Mouse (Mus musculus) myocyte (in vitro differentiated cells): ENCODE measurements around the gene Wls. TPM values are rescaled to one million over a fixed set of nuclear protein-coding genes. Genes with fewer than 3 reads are reported as not detected.

Source experiments
- H3K27me3 ChIP-seq: one replicate; pipeline ENCODE4 v1.6.1; 2011; ENCODE audit not compliant: control insufficient read depth, insufficient read depth, insufficient read length
- H3K36me3 ChIP-seq: one replicate; pipeline ENCODE4 v1.6.1; 2011; ENCODE audit not compliant: control insufficient read depth, insufficient read depth
- H3K4me2 ChIP-seq: one replicate; pipeline ENCODE4 v1.6.1; 2011; ENCODE audit warnings: low read depth, control low read depth
- H3K4me3 ChIP-seq: one replicate; pipeline ENCODE4 v1.5.1; 2011; ENCODE audit warnings: mild to moderate bottlenecking, control low read depth, moderate library complexity
- H3K79me2 ChIP-seq: one replicate; pipeline ENCODE4 v1.6.1; 2011; ENCODE audit not compliant: control insufficient read depth, insufficient read depth
- H3ac ChIP-seq: one replicate; pipeline ENCODE4 v1.6.1; 2011; ENCODE audit not compliant: control insufficient read depth, insufficient read length
- CEBPB ChIP-seq: IDR thresholded peaks from 2 replicates; pipeline ENCODE4 v1.6.1; 2011; ENCODE audit warnings: mild to moderate bottlenecking, moderate library complexity; ENCODE audit not compliant: poor library complexity, insufficient read depth, severe bottlenecking
- E2F4 ChIP-seq: IDR thresholded peaks from one replicate; pipeline ENCODE4 v1.6.1; 2011; ENCODE audit warnings: mild to moderate bottlenecking, control low read depth, moderate library complexity; ENCODE audit not compliant: insufficient read depth
- MAX ChIP-seq: IDR thresholded peaks from one replicate; pipeline ENCODE4 v1.6.1; 2011; ENCODE audit warnings: low read depth, mild to moderate bottlenecking, control low read depth
- MYOD1 ChIP-seq, 3 experiments: IDR thresholded peaks; one replicate each; pipeline ENCODE4 v1.6.1; 2011; ENCODE audit warnings: control low read depth in 2 of 3, low read depth in 2 of 3, mild to moderate bottlenecking in 2 of 3, moderate library complexity in 1 of 3; ENCODE audit not compliant: insufficient read length in 2 of 3, control insufficient read depth in 1 of 3
- MYOG ChIP-seq, 3 experiments: IDR thresholded peaks; one replicate each; pipeline ENCODE4 v1.6.1; 2011; ENCODE audit warnings: control low read depth in 2 of 3, low read depth in 2 of 3, mild to moderate bottlenecking in 2 of 3; ENCODE audit not compliant: insufficient read length in 2 of 3, control insufficient read depth in 1 of 3, insufficient read depth in 1 of 3
- POLR2A ChIP-seq: IDR thresholded peaks from one replicate; pipeline ENCODE4 v1.6.1; 2011; ENCODE audit warnings: low read depth, mild to moderate bottlenecking, control low read depth, moderate library complexity; ENCODE audit not compliant: insufficient read length
- POLR2AphosphoS2 ChIP-seq: IDR thresholded peaks from one replicate; pipeline ENCODE4 v1.6.1; 2011; ENCODE audit warnings: low read depth, control low read depth; ENCODE audit not compliant: insufficient read length
- REST ChIP-seq: IDR thresholded peaks from one replicate; pipeline ENCODE4 v1.6.1; 2011; ENCODE audit warnings: mild to moderate bottlenecking, control low read depth, moderate library complexity; ENCODE audit not compliant: insufficient read depth, insufficient read length
- SRF ChIP-seq: IDR thresholded peaks from one replicate; pipeline ENCODE4 v1.6.1; 2011; ENCODE audit warnings: low read depth; ENCODE audit not compliant: control insufficient read depth, insufficient read length
- TCF12 ChIP-seq: IDR thresholded peaks from one replicate; pipeline ENCODE4 v1.6.1; 2011; ENCODE audit warnings: mild to moderate bottlenecking, control low read depth; ENCODE audit not compliant: poor library complexity, insufficient read depth, severe bottlenecking
- TCF3 ChIP-seq: IDR thresholded peaks from one replicate; pipeline ENCODE4 v1.6.1; 2011; ENCODE audit warnings: low read depth, control low read depth; ENCODE audit not compliant: insufficient read length
- USF1 ChIP-seq: IDR thresholded peaks from one replicate; pipeline ENCODE4 v1.6.1; 2011; ENCODE audit warnings: low read depth, mild to moderate bottlenecking, control low read depth, moderate library complexity
- polyA plus RNA-seq: library from polyadenylated mRNA; unstranded; fragments of >200 nt; fragmentation: generic; extraction: Trizol; gene quantifications from one replicate; pipeline ENCODE4 v1.2.1, GENCODE M21; 2012; ENCODE audit warnings: missing spikeins

Gene Wls
- polyA plus RNA-seq, 1 experiment, result 187 TPM

DNA sequence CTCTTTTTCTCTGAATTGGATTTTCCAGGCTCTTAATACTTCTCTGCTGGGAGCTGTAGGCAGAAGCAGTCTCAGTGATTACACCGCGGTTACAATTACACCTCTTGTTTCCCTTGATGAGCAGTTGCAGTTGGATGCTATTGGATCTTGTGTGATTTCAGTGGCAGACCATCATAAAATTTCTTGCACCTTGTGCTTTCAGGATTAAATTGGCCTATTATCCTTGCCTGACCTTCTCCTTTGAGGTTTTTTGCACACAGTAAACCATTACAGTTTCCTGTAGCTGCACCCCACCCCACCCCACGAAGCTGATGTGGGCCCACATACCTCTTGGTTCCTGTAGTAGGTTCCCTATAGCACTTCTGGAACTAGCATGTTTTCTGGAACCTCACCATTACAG, 2.0 kb downstream of the Wls start:
- Histone ChIP-seq H3K79me2 (peaks cover 76% of the 10 kb centered on the region), H3K36me3 (no peaks in the 10 kb centered on the region), H3K27me3 (no peaks in the 10 kb centered on the region), H3ac (peak overlapping the region; percentile 51), H3K4me2 (peak overlapping the region; percentile 74), H3K4me3 (peak overlapping the region; percentile 96)
- TF ChIP-seq SRF (no peak), MYOG (IDR thresholded peaks at IDR 0.05; ENCODE audit: control insufficient read depth in 1 of 3, insufficient read depth in 1 of 3, insufficient read length in 2 of 3, low read depth in 2 of 3) (no peak), POLR2A (peak; percentile 8), REST (no peak), TCF3 (no peak), TCF12 (no peak), POLR2AphosphoS2 (no peak), CEBPB (no peak)

- Histone ChIP-seq H3K4me2 (peak overlapping the region; percentile 74), H3ac (no peak overlapping the region), H3K4me3 (peak overlapping the region; percentile 96), H3K36me3 (no peaks in the 10 kb centered on the region), H3K27me3 (no peaks in the 10 kb centered on the region), H3K79me2 (peaks cover 91% of the 10 kb centered on the region)
- TF ChIP-seq USF1 (peak; percentile 66), MYOG (IDR thresholded peaks at IDR 0.05; ENCODE audit: control insufficient read depth in 1 of 3, insufficient read depth in 1 of 3, insufficient read length in 2 of 3, low read depth in 2 of 3) (no peak)
Measured at GRCm38 (mm10) chr3:159843135-159843534, 3.7 kb downstream of the Wls start.

DNA sequence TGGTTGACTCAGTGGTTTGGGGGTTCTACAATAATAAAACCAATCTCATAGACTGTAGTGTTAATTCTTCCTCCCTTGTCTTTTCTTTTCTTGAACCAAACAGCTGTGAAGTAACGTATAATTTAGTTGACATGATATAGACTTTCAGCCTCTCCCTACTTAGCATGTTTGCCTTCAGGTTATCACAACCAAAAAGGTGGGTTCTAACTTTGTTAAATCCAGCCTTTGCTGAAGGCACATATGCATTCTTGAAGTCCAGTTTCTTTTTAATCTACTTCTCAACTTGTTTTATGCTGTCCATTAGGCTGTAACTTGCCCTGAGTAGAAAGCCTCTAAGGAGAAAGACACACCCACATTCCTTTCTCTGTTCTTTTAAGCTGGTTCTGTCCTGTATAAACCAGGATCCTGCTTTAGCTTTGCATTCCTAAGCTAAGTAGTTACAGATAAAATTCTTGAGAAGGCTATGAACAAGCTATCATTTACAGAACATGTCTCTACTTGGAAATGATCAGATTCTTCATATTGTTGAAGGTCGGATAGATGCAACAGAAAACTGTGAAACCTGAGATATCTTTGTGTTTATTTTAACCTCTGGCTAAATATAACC, 8.0 kb downstream of the Wls start:
- peak overlapping the region; percentile 59 for H3K4me2 ChIP-seq
- H3K79me2 ChIP-seq, result peaks cover 99% of the 10 kb centered on the region
- no peak overlapping the region for H3ac ChIP-seq
- no peaks in the 10 kb centered on the region for H3K36me3 ChIP-seq
- no peak overlapping the region for H3K4me3 ChIP-seq
- TF ChIP-seq POLR2AphosphoS2 (no peak), USF1 (no peak), CEBPB (no peak), SRF (no peak), POLR2A (no peak)
- no peaks in the 10 kb centered on the region for H3K27me3 ChIP-seq

DNA sequence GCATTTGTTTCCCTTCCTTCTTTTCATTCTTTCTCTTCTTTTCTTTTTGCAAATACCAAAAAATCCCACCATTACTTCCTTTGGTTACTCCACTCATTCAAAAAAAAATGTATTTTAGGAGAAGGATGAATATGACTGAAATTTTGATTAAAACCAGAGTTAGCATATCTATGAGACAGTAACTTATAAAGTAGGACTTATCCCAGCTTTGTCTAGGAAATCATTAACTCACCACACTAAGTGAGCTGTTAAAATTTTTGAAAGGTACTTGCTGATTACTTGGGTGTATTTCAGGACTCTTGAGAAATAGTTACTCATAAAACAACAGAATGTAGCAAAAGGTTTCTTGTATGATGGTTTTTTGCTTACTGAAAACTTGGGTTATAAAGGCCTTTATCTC, 8.7 kb downstream of the Wls start:
- peak overlapping the region; percentile 59 for H3K4me2 ChIP-seq

DNA sequence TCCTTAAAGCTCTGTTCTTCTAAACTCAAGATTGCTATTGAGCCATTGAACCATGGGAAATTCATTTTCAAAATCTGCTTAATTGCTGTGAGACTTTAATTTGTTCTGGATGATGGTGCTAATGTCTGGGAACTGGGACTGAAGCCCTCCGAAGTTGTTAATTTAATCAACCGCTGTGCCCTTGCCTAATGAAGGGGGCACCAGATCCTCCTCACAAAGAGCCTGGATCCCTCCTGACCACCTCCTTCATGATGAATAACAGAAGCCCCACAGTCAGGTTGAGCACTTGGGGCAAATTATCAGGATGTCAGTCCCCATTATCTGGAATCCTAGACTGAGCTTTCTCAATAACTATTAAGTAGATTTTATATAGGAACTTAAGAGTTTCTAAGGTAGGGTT, 12.0 kb downstream of the Wls start:
- no peaks in the 10 kb centered on the region for H3K27me3 ChIP-seq
- no peak overlapping the region for H3K4me2 ChIP-seq
- peaks cover 99% of the 10 kb centered on the region for H3K79me2 ChIP-seq
- TF ChIP-seq TCF12, result no peak
- TF ChIP-seq POLR2AphosphoS2, result no peak
- no peak for TF ChIP-seq E2F4
- no peak for TF ChIP-seq MYOD1 (IDR thresholded peaks at IDR 0.05; ENCODE audit: control insufficient read depth in 1 of 3, insufficient read length in 2 of 3, low read depth in 2 of 3)
- no peak for TF ChIP-seq CEBPB
- TF ChIP-seq MAX, result no peak
- no peak for TF ChIP-seq SRF
- TF ChIP-seq USF1, result no peak
- no peak for TF ChIP-seq POLR2A
- no peak for TF ChIP-seq MYOG (IDR thresholded peaks at IDR 0.05; ENCODE audit: control insufficient read depth in 1 of 3, insufficient read depth in 1 of 3, insufficient read length in 2 of 3, low read depth in 2 of 3)
- no peak for TF ChIP-seq TCF3
- TF ChIP-seq REST, result no peak
- peaks cover 11% of the 10 kb centered on the region for H3K36me3 ChIP-seq
- H3ac ChIP-seq, result no peak overlapping the region
- no peak overlapping the region for H3K4me3 ChIP-seq

More for the DNA sequence above, 8.7 kb downstream of the Wls start:
- H3K27me3 ChIP-seq, result no peaks in the 10 kb centered on the region
- H3K79me2 ChIP-seq, result peaks cover 99% of the 10 kb centered on the region
- no peak overlapping the region for H3ac ChIP-seq
- no peak overlapping the region for H3K4me3 ChIP-seq
- TF ChIP-seq TCF3, result no peak
- TF ChIP-seq E2F4, result no peak
- no peak for TF ChIP-seq MYOG (IDR thresholded peaks at IDR 0.05; ENCODE audit: control insufficient read depth in 1 of 3, insufficient read depth in 1 of 3, insufficient read length in 2 of 3, low read depth in 2 of 3)
- TF ChIP-seq POLR2A, result no peak
- TF ChIP-seq CEBPB, result no peak
- no peak for TF ChIP-seq MYOD1 (IDR thresholded peaks at IDR 0.05; ENCODE audit: control insufficient read depth in 1 of 3, insufficient read length in 2 of 3, low read depth in 2 of 3)
- TF ChIP-seq MAX, result no peak
- no peak for TF ChIP-seq USF1
- TF ChIP-seq TCF12, result no peak
- TF ChIP-seq REST, result no peak
- TF ChIP-seq POLR2AphosphoS2, result no peak
- no peak for TF ChIP-seq SRF
- peaks cover 5% of the 10 kb centered on the region for H3K36me3 ChIP-seq
